22 mouse cellular contexts compared by ENCODE assay signal in the genomic region with DNA sequence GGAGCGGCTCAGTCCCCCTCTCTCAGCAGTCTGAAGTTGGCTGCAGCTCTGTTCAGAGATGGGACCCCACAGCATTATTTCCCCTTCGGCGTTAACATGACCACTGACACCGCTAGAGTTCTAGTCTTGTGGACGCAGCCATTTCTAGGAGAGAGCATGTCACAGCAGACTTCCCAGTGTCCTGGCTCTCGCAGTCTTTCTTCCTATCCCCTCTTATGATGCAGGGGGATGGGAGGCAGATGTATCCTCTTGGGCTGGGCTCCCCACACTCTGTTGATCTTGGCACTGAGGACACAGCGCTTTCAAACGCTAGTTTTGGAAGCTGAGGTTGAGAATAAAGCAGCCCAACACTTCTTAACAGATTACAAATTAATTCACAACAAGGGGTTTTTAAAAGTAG. TPM values are rescaled to one million over a fixed set of nuclear protein-coding genes. Genes with fewer than 3 reads are reported as not detected.
DNase-seq lines count a peak whose midpoint lies in the region; ATAC-seq and TF ChIP-seq lines count a peak whose summit lies in the region.
"Had no signal": no experiment of that assay in that cellular context is flagged by ENCODE, and none has a peak within 500 bp of the region (broad histone marks: within the 10 kb centered on the region; RNA-seq: fewer than 3 reads in every experiment).

No protein-coding gene starts in this region.

- no peaks in the 10 kb centered on the region for H3K27me3 ChIP-seq in kidney, postnatal 0 days (ENCODE audit: insufficient read depth, low read length)
- H3K27me3 ChIP-seq: embryonic facial prominence, embryonic 13.5 days; forebrain, embryonic 13.5 days; forebrain, embryonic 15.5 days had no signal

- H3K27ac ChIP-seq in kidney, postnatal 0 days: no peak overlapping the region
- peak overlapping the region; percentile 77; the same call in 1 of the 2 replicates for H3K27ac ChIP-seq in layer of hippocampus, adult 2 months
- H3K27ac ChIP-seq: embryonic facial prominence, embryonic 13.5 days; forebrain, embryonic 13.5 days; forebrain, embryonic 15.5 days had no signal

- WGBS in kidney, postnatal 0 days: 73% methylated on average over 8 of the region's 8 CpGs

- H3K9me3 ChIP-seq in kidney, postnatal 0 days (replicated peaks; ENCODE audit: low read length): no peaks in the 10 kb centered on the region
- H3K9me3 ChIP-seq: embryonic facial prominence, embryonic 13.5 days; forebrain, embryonic 13.5 days; forebrain, embryonic 15.5 days had no signal

- intact Hi-C loops in heart, postnatal 10 days (cut with DNase I): loop anchor here (5.0 kb wide), 2 partner anchors 94 to 309 kb away; no protein-coding TSS in a partner anchor

- no peak for ATAC-seq in kidney, postnatal 0 days (replicated peaks; ENCODE audit: low FRiP score, low read depth)
- no peak for ATAC-seq in megakaryocyte progenitor cell, adult 5-6 weeks (replicated peaks; ENCODE audit: poor library complexity)
- ATAC-seq: forebrain, embryonic 13.5 days; forebrain, embryonic 15.5 days; forebrain, postnatal 0 days had no signal

- no peak overlapping the region for H3K4me3 ChIP-seq in kidney, postnatal 0 days (replicated peaks; ENCODE audit: low read depth, low read length)
- no peak overlapping the region for H3K4me3 ChIP-seq in layer of hippocampus, adult 2 months
- H3K4me3 ChIP-seq: embryonic facial prominence, embryonic 13.5 days; forebrain, embryonic 13.5 days; forebrain, embryonic 15.5 days had no signal

- H3K36me3 ChIP-seq in kidney, postnatal 0 days (ENCODE audit: insufficient read depth, low read length): no peaks in the 10 kb centered on the region
- H3K36me3 ChIP-seq: embryonic facial prominence, embryonic 13.5 days; forebrain, embryonic 15.5 days had no signal

- no peak overlapping the region for H3K9ac ChIP-seq in kidney, postnatal 0 days (ENCODE audit: low read depth, low read length)
- H3K9ac ChIP-seq: embryonic facial prominence, embryonic 13.5 days; forebrain, embryonic 13.5 days; forebrain, embryonic 15.5 days; forebrain, postnatal 0 days had no signal

- peak; percentile 70 for DNase-seq in heart, adult 11 months
- no peak for DNase-seq in heart, postnatal 10 days
- DNase-seq in kidney, postnatal 0 days (ENCODE audit: low spot score): peak; percentile 48
- no peak for DNase-seq in kidney, postnatal 36 days
- DNase-seq in layer of hippocampus, adult 2 months (ENCODE audit: low spot score in 2 of 2): no peak
- no peak for DNase-seq in layer of hippocampus, adult 11-12 months (ENCODE audit: low spot score)
- DNase-seq: adrenal gland, adult 2 months; adrenal gland, postnatal 10 days; adrenal gland, postnatal 25 days; cerebellum, adult 11-12 months; cerebellum, adult 2 months; cerebellum, adult 9-10 months; cerebellum, postnatal 10 days; cerebellum, postnatal 25 days; forebrain, postnatal 0 days had no signal

- H3K4me1 ChIP-seq in kidney, postnatal 0 days (replicated peaks; ENCODE audit: insufficient read depth, low read length): no peaks in the 10 kb centered on the region

- no peak for TF ChIP-seq CTCF in kidney, postnatal 0 days (IDR thresholded peaks at IDR 0.05; ENCODE audit: low read depth)
- TF ChIP-seq CTCF in layer of hippocampus, adult 2 months (conservative IDR thresholded peaks at IDR 0.05): no peak

- H3K4me2 ChIP-seq in kidney, postnatal 0 days (ENCODE audit: low read length): no peak overlapping the region
- H3K4me2 ChIP-seq: embryonic facial prominence, embryonic 13.5 days; forebrain, embryonic 13.5 days; forebrain, embryonic 15.5 days had no signal

RNA-seq across cellular contexts. Expression of a gene that starts 24.0 kb away (rescaled TPM):
- 1 to 10 TPM; 1.8 to 2.1 TPM for total RNA-seq in heart, postnatal 10 days (2021)
- 0.33 and 0.36 TPM in 2 replicates for polyA plus RNA-seq in kidney, postnatal 0 days (2015; fragmentation: Nextera tagmentation; extraction: Ambion mirVana)
- 1 to 10 TPM; 1.3 to 1.7 TPM for total RNA-seq in layer of hippocampus, adult 2 months (2021)
- not detected in 2 replicates for total RNA-seq in megakaryocyte progenitor cell, adult 5-6 weeks (2015)
- 0.17 TPM in 1 of 2 replicates, not detected in the other for total RNA-seq in megakaryocyte progenitor cell, adult 5-6 weeks (2017)
- total RNA-seq: adrenal gland, adult 2 months; adrenal gland, postnatal 25 days; MEL had no signal
- polyA plus RNA-seq: C2C12; embryonic facial prominence, embryonic 11.5 days; forebrain, embryonic 13.5 days; forebrain, embryonic 15.5 days had no signal

Comparison
In these comparisons a context has a peak if more than half of its experiments do, and no peak if none do; other contexts are left out.
1. DNase-seq: peak in heart, adult 11 months (single experiment) and kidney, postnatal 0 days (single experiment); none in heart, postnatal 10 days (0 of 2), kidney, postnatal 36 days (0 of 2), layer of hippocampus, adult 2 months (0 of 2) and layer of hippocampus, adult 11-12 months (single experiment).